Mouse (Mus musculus): Measurements from ENCODE around the gene Rab43.

- no peak for TF ChIP-seq CTCF (IDR thresholded peaks at IDR 0.05; ENCODE audit: insufficient read depth, low read depth, low read length)
- no peak for TF ChIP-seq POLR2A (IDR thresholded peaks at IDR 0.05; ENCODE audit: insufficient read depth, low read depth, low read length)
These were observed 6.5 kb downstream of the Rab43 start for GRCm38 (mm10) chr6:87805448-87805847.

All from olfactory bulb, adult 2 months (tissue).